Mouse (Mus musculus): ENCODE measurements around the gene Grwd1.

DNA sequence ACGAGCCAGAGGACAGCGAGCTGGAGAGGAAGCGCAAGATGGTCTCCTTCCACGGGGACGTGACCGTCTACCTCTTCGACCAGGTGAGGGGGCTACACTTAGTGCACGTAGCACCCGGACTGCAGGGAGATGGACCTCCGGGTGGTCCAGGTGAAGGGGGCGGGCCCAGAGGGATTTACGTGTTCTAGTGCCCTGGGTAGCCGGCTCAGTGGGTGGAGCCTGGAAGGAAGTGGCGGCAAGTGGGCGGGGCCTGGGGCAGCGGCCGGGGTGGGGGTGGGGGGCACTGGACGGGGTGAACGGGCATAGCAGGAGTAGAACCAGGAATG, 32.3 kb downstream of the Grwd1 start:
- TF ChIP-seq POLR2A (IDR thresholded peaks at IDR 0.05; ENCODE audit: borderline replicate concordance, extremely low read depth, insufficient read depth, insufficient read length, poor library complexity, severe bottlenecking) (no peak), CTCF (IDR thresholded peaks at IDR 0.05; ENCODE audit: borderline replicate concordance, extremely low read depth, insufficient read depth, insufficient read length) (no peak)

Measured in brain, embryonic 14.5 days (tissue).